Mouse (Mus musculus): ENCODE data around the gene Gnb3. TPM values are rescaled to one million over a fixed set of nuclear protein-coding genes. Genes with fewer than 3 reads are reported as not detected.
"Not testable (repeated sequence)": the region's sequence is repeated elsewhere in the genome, so short reads cannot be mapped to it uniquely, and the experiment has no call there.

Gnb3 gene
- total RNA-seq, 2 experiments from 2014 or later, result not detected

DNA sequence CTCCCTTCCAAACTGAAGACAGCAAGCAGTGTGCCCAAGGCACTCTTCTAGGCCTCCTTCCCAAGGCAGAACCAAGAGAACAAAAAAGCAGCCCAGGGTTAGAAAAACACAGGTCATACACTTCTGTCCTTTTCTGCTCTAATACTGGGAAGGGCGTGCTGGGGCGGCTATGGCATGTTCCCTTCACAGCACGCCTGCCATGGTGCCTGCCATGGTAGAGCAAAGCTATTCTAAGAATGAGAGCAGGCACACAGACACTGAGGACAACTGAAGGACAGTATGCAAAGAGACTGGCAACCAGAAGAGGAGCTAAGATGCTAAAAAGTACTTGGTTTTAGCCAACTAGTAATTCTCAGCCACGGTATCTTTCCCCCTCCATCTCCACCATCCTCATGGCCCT, 18.0 kb downstream of the Gnb3 start:
- DNase-seq (ENCODE audit: low spot score in 2 of 2), result no peak

DNA sequence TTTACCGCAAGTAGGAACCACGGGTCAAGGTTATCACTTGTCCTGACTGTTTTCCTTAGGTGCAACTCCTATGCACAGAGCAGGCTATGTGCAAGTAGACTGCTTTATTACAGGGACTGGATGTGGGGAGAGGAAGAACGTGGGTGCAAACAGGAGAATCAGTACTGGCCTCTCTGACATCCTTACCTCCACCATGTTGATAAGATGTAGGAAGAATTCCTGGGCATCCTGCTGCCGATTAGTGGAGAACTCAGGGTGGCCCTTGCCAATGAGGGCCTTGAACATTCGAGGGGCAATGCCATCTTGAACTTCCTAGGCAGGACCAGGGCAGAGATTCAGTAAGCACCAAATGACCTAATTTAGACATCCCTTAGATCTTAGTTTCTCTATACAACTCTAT, 19.2 kb downstream of the Gnb3 start:
- DNase-seq (ENCODE audit: low spot score in 2 of 2), result no peak
- intact Hi-C loops (cut with DNase I), result no loop called here

More for the DNA sequence above, 18.0 kb downstream of the Gnb3 start:
- intact Hi-C loops (cut with DNase I), result no loop called here

DNA sequence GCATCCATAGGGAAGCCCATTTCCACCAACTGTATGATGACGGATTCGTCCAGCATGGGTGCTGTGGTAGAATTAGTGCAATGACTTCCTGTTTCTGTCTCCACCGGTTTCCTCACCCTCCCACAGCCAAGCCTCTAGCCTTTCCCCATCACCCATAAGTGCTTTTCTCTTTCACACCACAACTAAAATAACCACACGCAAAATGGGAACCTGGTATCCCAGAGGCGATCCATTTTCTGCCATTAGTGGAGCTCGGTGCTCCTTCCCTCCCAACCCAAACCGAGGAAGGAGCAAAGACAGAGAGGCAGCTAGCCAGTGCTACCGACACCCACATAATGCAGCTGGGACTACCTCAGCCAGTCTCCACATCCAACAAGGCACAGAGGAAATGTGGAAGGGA, 22.1 kb downstream of the Gnb3 start:
- DNase-seq (ENCODE audit: low spot score in 2 of 2), result no peak
- intact Hi-C loops (cut with DNase I), result no loop called here

DNA sequence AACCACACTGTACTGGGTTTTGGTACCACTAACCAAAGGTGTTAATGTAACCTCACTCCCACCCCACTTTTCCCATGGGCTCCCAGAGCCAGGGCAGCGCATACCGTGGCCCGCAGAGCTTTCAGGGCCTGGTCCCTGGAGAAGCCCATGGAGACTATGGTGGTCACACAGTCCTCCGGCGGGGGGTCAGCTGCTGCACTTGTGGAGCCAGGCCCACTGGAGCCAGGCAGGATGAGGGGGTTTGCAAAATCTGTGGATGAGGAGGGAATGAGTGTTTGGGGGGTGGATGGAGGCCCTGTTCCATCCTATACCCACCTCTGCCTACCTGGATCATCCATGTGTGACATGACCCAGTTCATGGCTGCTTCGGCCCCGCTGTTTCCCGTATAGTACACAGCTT, 22.5 kb downstream of the Gnb3 start:
- DNase-seq (ENCODE audit: low spot score in 2 of 2), result no peak
- intact Hi-C loops (cut with DNase I), result no loop called here

DNA sequence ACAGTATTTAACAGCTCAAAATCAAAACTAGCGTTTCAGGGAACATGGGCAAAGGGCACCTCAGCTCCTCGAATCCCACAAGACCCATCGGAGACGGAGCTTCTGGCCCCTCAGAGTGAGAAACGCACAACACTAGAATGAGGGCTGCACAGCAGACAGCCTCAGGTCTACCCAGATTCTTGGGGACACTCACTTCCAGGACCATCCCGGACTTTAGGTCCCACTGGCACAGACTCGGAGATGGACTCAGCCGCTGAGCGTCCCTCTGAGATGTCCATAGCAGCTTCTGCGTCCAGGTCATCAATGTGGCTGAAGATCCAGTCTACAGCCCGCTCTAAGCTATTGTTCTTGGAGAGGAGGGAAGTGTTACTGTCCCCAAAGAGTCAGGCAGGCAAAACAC, 22.9 kb downstream of the Gnb3 start:
- no peak for DNase-seq (ENCODE audit: low spot score in 2 of 2)
- intact Hi-C loops (cut with DNase I), result no loop called here

DNA sequence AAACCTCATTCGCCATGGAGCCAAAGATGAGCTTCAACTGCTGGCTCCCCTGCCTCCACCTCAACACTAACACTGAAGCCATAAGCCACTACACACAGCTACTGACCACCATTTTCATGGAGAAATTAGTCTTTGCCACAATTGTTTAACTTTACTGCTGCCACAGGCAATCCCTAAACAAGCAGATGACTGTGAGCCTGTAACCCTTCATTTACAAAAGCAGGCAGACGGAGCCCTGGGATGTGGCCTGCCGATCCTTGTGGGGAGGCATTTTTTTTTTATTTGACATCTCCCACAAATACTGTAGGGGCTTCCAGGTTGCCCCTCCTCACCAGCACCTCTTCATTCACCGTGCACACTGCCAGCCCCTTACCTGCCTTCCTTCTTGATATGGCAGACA, 23.5 kb downstream of the Gnb3 start:
- DNase-seq (ENCODE audit: low spot score in 2 of 2), result no peak
- intact Hi-C loops (cut with DNase I), result no loop called here

DNA sequence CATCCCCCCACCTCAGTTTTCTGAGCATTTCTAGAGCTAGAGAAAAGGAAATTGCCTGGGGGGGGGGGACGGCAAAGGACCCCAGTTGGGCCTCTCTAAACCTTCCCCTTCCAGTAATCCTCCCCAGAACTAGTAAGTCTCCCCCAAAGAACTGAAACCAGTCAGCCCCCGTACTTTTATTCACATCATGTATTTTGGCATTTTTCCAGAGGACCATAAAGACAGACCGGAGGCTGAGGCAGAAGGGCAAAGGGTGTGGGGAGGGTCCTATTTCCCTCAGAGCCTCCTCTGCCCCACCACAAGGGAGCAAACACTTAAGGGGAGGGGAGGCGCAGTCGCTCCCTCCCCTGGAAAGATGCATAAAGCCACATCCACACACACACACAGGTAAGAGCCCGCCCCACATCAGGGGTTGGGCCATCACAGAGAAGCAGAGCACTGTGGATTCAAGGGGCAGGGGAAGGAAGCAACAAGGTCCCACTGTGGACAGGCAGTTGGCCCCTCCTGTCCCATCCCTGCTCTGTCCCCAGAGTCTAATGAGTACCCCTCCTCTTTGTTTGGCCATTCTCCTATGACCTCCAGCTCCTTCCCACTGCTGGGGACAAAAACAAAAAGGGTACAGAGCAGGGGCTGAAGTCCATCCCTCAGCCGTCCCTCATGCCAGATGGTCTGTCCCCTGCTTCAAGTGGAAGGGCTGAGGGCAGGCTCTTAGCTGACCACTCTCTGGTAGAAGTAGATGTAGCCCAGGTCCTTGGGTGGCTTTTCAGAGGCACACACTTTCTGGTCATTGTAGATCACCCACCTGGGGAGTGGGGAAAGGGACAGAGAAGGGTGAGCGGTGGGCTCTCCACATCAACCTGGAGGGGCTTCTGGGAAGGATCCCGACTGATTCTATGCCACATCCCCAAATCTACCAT, 25.0 kb downstream of the Gnb3 start:
- no peak for DNase-seq (ENCODE audit: low spot score in 2 of 2)
- intact Hi-C loops (cut with DNase I), result no loop called here

DNA sequence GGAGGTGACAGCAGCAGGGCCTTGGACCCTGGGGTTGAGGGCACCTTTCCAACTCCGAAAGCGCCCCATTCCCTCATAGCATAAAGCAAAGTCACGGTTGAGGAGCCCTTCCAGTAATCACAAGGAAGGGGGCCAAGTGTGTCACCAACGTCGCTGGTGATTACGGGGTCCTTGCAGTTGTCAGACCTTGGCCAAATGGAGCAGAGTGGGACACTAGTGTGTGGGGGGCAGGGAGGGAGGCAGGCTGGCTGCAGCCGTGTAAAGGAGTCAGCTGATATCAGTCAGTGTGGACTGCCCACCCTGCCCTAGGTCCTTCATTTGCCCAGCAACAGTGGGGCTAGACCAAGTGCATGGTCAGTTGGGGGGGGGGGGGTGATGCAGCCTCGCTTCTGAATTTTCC, 25.6 kb downstream of the Gnb3 start:
- no peak for DNase-seq (ENCODE audit: low spot score in 2 of 2)
- intact Hi-C loops (cut with DNase I), result no loop called here

DNA sequence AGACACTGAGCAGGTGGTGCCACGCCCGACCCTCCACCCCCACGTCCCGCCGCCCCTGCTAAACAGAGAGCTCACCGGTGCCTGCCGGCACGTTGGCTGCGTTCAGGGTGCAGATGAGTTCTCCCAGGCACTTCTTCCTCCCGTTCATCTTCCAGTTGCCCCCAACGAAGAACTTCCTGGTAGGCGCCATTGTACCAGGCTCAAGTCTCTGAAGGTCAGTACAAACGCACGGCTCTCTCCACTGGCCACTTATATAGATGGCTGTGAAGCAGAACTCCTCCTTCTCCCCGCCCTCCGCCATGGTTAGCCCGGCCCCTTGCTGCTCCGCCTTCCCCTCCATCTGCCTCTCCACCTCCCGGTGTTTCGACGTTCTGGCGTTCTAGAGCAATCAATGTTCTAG, 26.1 kb downstream of the Gnb3 start, which contains the start of gene Tpi1:
Gene Tpi1, minus strand, starts transcription at position 364 of the 400 bp plus-strand sequence.
- intact Hi-C loops (cut with DNase I), result loop anchor here (2.0 kb wide), 1 partner anchor 45 kb away; the partner anchor contains the start of gene Eno2
- DNase-seq (ENCODE audit: low spot score in 2 of 2), result peak; percentile 90 to 92

DNA sequence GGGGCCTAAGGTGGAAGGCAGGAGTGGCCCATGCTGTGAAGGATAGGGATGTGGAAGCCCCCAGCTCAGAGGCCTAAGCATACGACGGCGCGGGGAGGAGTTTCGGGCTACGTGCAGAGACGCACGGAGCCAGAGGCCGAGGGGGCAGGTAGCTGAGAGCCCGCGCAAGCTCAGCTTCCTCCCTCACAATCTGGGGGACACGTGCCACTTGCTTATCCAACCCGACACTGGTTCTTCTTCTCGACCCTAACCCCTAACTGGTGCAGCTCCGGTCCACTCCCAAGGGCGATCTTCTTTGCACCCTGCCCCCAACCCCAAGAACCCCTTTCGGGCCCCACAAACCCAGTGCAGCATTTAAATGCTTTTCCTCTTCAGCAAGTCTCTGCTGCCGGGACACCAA, 26.6 kb downstream of the Gnb3 start:
- DNase-seq (ENCODE audit: low spot score in 2 of 2), result peak; percentile 75 to 81
- intact Hi-C loops (cut with DNase I), result loop anchor here (2.0 kb wide), 1 partner anchor 45 kb away; the partner anchor contains the start of gene Eno2

DNA sequence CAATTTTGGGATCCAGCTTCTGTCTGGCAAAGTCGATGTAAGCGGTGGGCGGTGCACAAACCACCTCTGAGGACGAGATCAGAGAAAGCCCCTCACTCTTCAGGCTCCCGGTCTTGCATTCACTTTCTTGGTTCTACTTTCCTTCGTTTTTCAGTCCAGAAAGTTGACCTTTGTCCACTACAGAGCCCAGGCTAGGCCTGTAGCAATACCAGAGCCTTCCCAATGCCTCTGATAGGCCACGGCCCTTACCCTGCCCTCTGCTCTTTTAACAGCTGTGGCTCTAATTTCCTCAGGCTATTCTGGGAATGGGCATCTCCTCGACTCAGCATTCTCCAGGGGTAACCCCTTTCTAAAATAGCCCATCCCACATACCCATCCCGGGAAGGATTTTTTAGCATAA, 27.2 kb downstream of the Gnb3 start:
- DNase-seq (ENCODE audit: low spot score in 2 of 2), result no peak
- intact Hi-C loops (cut with DNase I), result loop anchor here (2.0 kb wide), 1 partner anchor 44 kb away; the partner anchor contains the start of gene Eno2

DNA sequence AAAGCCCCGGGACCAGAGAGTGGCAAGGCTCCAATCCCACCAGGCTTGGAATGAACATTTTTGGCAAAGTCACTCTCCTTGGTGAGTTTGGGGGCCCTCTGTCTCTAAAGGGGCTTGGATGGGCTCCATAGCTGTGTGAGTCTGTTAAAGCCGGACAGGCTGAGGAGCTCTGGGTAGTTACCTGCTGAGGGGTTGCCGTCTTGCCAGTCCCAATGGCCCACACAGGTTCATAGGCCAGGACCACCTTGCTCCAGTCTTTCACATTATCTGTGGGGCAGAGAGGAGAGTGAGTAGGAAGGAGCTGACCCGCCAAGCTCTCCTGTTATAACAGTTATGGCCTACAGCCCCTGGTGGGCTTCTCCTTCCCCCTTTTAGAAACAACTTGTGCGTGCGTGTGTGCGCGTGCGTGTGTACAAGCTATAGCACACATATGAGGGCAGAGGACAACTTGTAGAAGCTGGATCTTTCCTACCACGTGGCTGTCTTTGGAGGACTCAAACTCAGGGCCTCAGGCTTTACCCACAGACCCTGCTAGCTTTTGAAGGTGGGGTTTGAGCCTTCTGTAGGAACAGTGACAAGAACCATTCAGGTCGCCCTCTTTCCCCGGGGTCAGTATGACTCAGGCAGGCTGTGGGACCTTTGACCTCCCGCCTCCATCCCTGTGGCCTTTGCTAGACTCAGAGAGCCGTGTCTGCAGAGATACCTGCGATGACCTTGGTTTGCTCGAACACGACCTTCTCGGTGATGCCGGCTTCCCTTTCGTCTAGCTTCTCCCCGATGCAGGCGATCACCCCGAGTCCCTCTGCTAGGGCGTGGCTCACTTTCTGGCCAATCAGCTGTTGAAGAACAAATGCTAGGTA, 28.1 kb downstream of the Gnb3 start:
- no peak for DNase-seq (ENCODE audit: low spot score in 2 of 2)
- intact Hi-C loops (cut with DNase I), result loop anchor here (2.0 kb wide), 1 partner anchor 43 kb away; the partner anchor contains the start of gene Eno2

DNA sequence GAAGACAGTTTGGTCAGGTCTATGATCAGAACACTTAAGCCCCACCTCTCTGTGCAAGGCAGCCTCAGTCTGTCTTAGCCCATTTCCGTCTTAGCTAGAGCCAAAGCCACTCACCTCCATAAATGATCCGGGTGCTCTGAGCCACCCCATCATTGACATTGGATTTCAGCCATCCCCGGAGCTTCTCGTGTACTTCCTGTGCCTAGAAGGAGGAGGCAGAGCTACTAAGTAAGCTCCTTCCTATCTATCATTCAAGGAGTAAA, 28.7 kb downstream of the Gnb3 start:
- DNase-seq (ENCODE audit: low spot score in 2 of 2), result no peak
- intact Hi-C loops (cut with DNase I), result no loop called here

DNA sequence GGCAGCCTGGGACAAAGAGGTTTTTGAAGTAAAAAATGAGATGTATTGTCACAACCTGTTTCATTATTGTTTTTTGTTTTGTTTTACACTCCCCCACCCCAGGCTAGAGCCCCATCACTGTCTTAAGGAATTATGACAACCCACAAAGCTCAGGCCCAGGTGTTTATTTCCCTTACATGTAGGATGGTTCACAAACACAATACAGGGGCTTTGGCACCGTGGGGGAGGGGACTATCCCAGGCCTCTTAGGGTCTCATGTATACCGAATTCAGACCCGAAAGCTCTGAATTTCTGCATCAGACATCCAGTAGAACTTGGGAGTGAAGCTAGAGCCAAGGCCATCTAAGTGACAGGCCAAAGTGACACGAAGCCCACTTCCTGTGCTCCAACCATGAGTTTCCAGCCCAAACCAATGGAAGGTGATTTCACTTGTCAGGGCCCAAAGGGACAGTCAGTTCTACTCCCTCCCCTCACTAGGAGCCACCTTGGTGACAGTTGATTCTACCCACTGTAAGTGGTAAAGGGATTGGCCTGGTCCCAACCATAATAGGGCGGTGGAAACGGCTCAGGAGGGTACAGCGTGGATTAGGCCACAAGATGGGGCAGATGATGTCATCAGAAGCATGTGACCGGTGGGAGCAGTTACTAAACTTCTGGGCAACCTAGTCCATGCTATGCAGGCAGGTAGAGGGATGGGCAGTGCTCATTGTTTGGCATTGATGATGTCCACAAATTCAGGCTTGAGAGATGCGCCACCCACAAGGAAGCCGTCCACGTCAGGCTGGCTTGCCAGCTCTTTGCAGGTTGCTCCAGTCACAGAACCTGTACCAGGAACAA, 29.3 kb downstream of the Gnb3 start:
- intact Hi-C loops (cut with DNase I), result not testable (repeated sequence)

DNA sequence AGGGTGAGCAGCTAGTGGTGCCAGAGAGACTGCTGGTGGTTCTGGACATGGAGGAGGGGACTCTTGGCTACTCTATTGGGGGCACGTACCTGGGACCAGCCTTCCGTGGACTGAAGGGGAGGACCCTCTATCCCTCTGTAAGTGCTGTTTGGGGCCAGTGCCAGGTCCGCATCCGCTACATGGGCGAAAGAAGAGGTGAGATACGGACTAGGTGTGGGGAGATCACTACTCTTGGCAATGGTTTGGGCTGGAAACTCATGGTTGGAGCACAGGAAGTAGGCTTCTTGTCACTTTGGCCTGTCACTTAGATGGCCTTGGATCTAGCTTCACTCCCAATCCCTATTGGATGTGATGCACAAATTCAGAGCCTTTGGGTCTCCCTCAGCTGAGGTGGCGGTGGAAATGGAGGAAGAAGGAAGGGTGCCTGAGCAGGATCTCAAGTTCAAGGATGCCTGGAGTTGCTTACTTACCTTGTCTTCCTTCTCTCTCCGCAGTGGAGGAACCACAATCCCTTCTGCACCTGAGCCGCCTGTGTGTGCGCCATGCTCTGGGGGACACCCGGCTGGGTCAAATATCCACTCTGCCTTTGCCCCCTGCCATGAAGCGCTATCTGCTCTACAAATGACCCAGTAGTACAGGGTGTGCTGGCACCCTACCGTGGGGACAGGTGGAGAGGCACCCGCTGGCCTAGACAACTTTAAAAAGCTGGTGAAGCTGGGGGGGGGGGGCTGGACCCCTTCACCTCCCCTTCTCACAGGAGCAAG, 30.1 kb downstream of the Gnb3 start:
- intact Hi-C loops (cut with DNase I), result no loop called here
- no peak for DNase-seq (ENCODE audit: low spot score in 2 of 2)

More for the DNA sequence above, 29.3 kb downstream of the Gnb3 start:
- DNase-seq (ENCODE audit: low spot score in 2 of 2), result not testable (repeated sequence)

DNA sequence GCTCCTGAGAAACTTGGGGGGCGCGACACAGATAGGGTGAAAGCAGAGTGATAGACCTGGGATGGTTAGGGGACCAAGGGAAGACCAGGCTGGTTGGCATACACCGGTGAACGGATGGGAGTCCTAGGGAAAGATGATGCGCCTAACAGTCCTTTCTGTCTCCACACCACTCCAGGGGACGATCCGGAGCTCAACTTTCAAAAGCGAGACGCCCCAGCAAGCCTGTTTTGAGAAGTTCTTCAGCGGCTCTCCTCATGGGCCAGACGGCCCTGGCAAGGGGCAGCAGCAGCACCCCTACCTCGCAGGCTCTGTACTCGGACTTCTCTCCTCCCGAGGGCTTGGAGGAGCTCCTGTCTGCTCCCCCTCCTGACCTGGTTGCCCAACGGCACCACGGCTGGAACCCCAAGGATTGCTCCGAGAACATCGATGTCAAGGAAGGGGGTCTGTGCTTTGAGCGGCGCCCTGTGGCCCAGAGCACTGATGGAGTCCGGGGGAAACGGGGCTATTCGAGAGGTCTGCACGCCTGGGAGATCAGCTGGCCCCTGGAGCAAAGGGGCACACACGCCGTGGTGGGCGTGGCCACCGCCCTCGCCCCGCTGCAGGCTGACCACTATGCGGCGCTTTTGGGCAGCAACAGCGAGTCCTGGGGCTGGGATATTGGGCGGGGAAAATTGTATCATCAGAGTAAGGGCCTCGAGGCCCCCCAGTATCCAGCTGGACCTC, 30.9 kb downstream of the Gnb3 start:
- peak; percentile 68 to 70 for DNase-seq (ENCODE audit: low spot score in 2 of 2)
- intact Hi-C loops (cut with DNase I), result no loop called here

DNA sequence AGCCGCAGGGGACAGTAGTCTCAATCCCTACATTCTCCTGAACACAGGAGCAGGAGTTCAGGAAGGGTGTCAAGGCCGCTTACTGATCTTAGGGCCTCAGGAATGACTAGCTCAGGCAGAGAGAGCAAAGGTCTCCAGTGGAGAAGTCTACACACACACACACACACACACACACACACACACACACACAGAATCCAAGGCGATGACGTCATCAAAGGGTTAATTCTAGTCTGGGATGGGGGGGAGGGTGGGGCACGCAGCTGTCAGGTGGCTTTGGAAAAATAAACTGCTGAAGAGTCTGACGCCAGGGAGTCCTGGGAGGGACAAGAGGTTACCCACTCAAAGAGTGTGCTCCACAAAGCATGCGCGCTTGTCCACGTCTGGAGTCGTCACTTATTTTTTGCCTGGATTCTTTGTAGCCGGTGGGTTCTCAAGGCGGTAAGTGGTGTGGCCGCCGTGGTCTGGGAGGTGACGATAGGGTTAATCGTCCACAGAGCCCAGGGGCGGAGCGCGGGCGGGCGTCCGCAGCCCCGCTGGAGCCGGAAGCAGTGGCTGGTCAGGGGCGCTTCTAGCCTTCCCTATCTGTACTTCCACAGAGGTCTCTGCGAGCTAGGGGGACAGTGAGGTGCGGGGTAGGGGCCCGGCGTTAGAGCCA, 31.6 kb downstream of the Gnb3 start, which contains the start of gene Spsb2:
Gene Spsb2, plus strand, starts transcription at position 304 of the 655 bp plus-strand sequence.
- DNase-seq (ENCODE audit: low spot score in 2 of 2), result peak in 1 of 2 experiments; percentile 56
- intact Hi-C loops (cut with DNase I), result no loop called here

DNA sequence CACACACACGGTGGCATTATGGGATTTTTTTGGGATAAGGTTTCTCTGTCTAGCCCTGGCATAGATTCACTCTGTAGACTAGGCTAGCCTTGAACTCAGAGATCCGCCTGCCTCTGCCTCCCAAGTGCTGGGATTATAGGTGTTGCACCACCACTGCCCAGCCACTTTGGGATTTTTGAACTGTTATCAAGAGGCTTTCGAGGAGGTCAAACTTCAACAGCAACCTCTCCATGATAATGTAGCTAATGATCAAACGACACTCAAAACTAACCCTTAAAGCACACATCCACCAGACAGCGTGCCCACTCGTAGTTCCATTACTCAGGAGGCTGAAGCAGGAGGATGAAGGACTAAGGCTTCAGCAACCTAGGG, 32.1 kb downstream of the Gnb3 start:
- intact Hi-C loops (cut with DNase I), result no loop called here

More for the DNA sequence above, 32.1 kb downstream of the Gnb3 start:
- no peak for DNase-seq (ENCODE audit: low spot score in 2 of 2)

All from left cerebral cortex, postnatal 14 days (tissue).